Mouse (Mus musculus) heart, embryonic 15.5 days (tissue): ENCODE measurements around the gene Rbm41. TPM values are rescaled to one million over a fixed set of nuclear protein-coding genes. Genes with fewer than 3 reads are reported as not detected.

Experiments
- ATAC-seq: fragments of 200-750 bp; cut with Nextera tagmentation; replicated peaks from 2 replicates; pipeline ENCODE4 v1.8.0; 2017; ENCODE audit warnings: low read depth, moderate TSS enrichment; ENCODE audit not compliant: insufficient number of reproducible peaks, insufficient read depth, low FRiP score
- H3K27ac ChIP-seq: fragments of 300-500 bp; sonication (generic); 2 replicates; pipeline ENCODE4 v1.5.1; 2015; ENCODE audit warnings: mild to moderate bottlenecking, inconsistent platforms
- H3K27me3 ChIP-seq: fragments of 300-500 bp; sonication (generic); 2 replicates; pipeline ENCODE4 v1.6.1; 2015; ENCODE audit warnings: inconsistent platforms
- H3K36me3 ChIP-seq: fragments of 300-500 bp; sonication (generic); 2 replicates; pipeline ENCODE4 v1.6.1; 2015; ENCODE audit warnings: mild to moderate bottlenecking, inconsistent platforms
- H3K4me1 ChIP-seq: fragments of 300-500 bp; sonication (generic); replicated peaks from 2 replicates; pipeline ENCODE4 v1.6.1; 2015; ENCODE audit warnings: inconsistent platforms
- H3K4me2 ChIP-seq: fragments of 300-500 bp; sonication (generic); 2 replicates; pipeline ENCODE4 v1.6.1; 2015; ENCODE audit warnings: inconsistent platforms, mild to moderate bottlenecking, moderate library complexity
- H3K4me3 ChIP-seq: fragments of 300-500 bp; sonication (generic); 2 replicates; pipeline ENCODE4 v1.5.1; 2015; ENCODE audit warnings: mild to moderate bottlenecking, inconsistent platforms
- H3K9ac ChIP-seq: fragments of 300-500 bp; sonication (generic); 2 replicates; pipeline ENCODE4 v1.6.1; 2015; ENCODE audit warnings: mild to moderate bottlenecking, inconsistent platforms
- H3K9me3 ChIP-seq: fragments of 300-500 bp; sonication (generic); replicated peaks from 2 replicates; pipeline ENCODE4 v1.6.1; 2016; ENCODE audit warnings: inconsistent platforms
- WGBS: fragments of 180-500 bp; shearing (Covaris S2); methylation state at CpG from one replicate; pipeline ENCODE4 v1.1.7; 2015; ENCODE audit warnings: mixed read lengths; 5-methylcytosine and 5-hydroxymethylcytosine counted together
- polyA plus RNA-seq: library from polyadenylated mRNA; unstranded; fragments of >200 nt; fragmentation: Nextera tagmentation; extraction: Ambion mirVana; gene quantifications from 2 replicates; pipeline ENCODE4 v1.2.1, GENCODE M21; 2015

Rbm41 gene
- 4.0 and 4.2 TPM in 2 replicates for polyA plus RNA-seq

- H3K9me3 ChIP-seq = no peaks in the 10 kb centered on the region
- no peaks in the 10 kb centered on the region for H3K27me3 ChIP-seq
- no peaks in the 10 kb centered on the region for H3K4me1 ChIP-seq
- H3K4me2 ChIP-seq = peak within 1 kb of the TSS; percentile 56
- H3K36me3 ChIP-seq = no peaks in the 10 kb centered on the region
- WGBS = 12% methylated on average over 25 of the region's 25 CpGs
- peak within 1 kb of the TSS; percentile 61 for H3K9ac ChIP-seq
- 0 out of 2 replicates have a peak, but pooled peaks have one; percentile 78 for ATAC-seq
- peak within 1 kb of the TSS; percentile 71 for H3K27ac ChIP-seq
- H3K4me3 ChIP-seq = peak within 1 kb of the TSS; percentile 62
Observed at GRCm38 (mm10) chrX:139997740-139998690, at the start of gene Rbm41. Rbm41 (minus strand) TSS chrX:139998595.

- Histone ChIP-seq H3K4me3 (peak overlapping the region; percentile 62), H3K9me3 (no peaks in the 10 kb centered on the region), H3K4me2 (peak overlapping the region; percentile 56), H3K27me3 (no peaks in the 10 kb centered on the region), H3K4me1 (no peaks in the 10 kb centered on the region), H3K27ac (no peak overlapping the region), H3K36me3 (no peaks in the 10 kb centered on the region), H3K9ac (no peak overlapping the region)
- ATAC-seq = no peak
- WGBS = 74% methylated on average over 4 of the region's 4 CpGs
Observed at GRCm38 (mm10) chrX:139998691-139999065, 283 bp upstream of the Rbm41 start.

- 43% methylated on average over 5 of the region's 5 CpGs for WGBS
- no peak overlapping the region for H3K27ac ChIP-seq
- no peaks in the 10 kb centered on the region for H3K4me1 ChIP-seq
- ATAC-seq = no peak
- H3K4me3 ChIP-seq = no peak overlapping the region
- H3K27me3 ChIP-seq = no peaks in the 10 kb centered on the region
- no peak overlapping the region for H3K4me2 ChIP-seq
- no peak overlapping the region for H3K9ac ChIP-seq
- H3K36me3 ChIP-seq = no peaks in the 10 kb centered on the region
- no peaks in the 10 kb centered on the region for H3K9me3 ChIP-seq
Observed at GRCm38 (mm10) chrX:139982115-139982514, 16.3 kb downstream of the Rbm41 start.

GRCm38 (mm10) chrX:139933507-139933906 lies 64.9 kb downstream of the Rbm41 start:
- Histone ChIP-seq H3K27ac (no peak overlapping the region), H3K4me2 (no peak overlapping the region), H3K36me3 (no peaks in the 10 kb centered on the region), H3K4me1 (no peaks in the 10 kb centered on the region), H3K9ac (no peak overlapping the region), H3K4me3 (no peak overlapping the region), H3K27me3 (no peaks in the 10 kb centered on the region), H3K9me3 (no peaks in the 10 kb centered on the region)
- no peak for ATAC-seq
- 63% methylated on average over 1 of the region's 1 CpGs for WGBS

GRCm38 (mm10) chrX:139932472-139932871 lies 65.9 kb downstream of the Rbm41 start:
- no peak overlapping the region for H3K4me2 ChIP-seq
- H3K27ac ChIP-seq = no peak overlapping the region
- no peaks in the 10 kb centered on the region for H3K27me3 ChIP-seq
- no peak for ATAC-seq
- no peaks in the 10 kb centered on the region for H3K36me3 ChIP-seq
- no peaks in the 10 kb centered on the region for H3K9me3 ChIP-seq
- H3K4me3 ChIP-seq = no peak overlapping the region
- H3K9ac ChIP-seq = no peak overlapping the region
- WGBS = 69% methylated on average over 3 of the region's 3 CpGs
- no peaks in the 10 kb centered on the region for H3K4me1 ChIP-seq

- no peak overlapping the region for H3K4me3 ChIP-seq
- no peaks in the 10 kb centered on the region for H3K36me3 ChIP-seq
- no peak for ATAC-seq
- no peaks in the 10 kb centered on the region for H3K4me1 ChIP-seq
- H3K9ac ChIP-seq = no peak overlapping the region
- no peaks in the 10 kb centered on the region for H3K27me3 ChIP-seq
- H3K9me3 ChIP-seq = no peaks in the 10 kb centered on the region
- no peak overlapping the region for H3K4me2 ChIP-seq
- 87% methylated on average over 4 of the region's 4 CpGs for WGBS
- no peak overlapping the region for H3K27ac ChIP-seq
Observed at GRCm38 (mm10) chrX:139920572-139920971, 77.8 kb downstream of the Rbm41 start.

GRCm38 (mm10) chrX:139891387-139891786 lies 107.0 kb downstream of the Rbm41 start:
- Histone ChIP-seq H3K9ac (no peak overlapping the region), H3K27me3 (no peaks in the 10 kb centered on the region), H3K4me3 (no peak overlapping the region), H3K4me2 (no peak overlapping the region), H3K27ac (no peak overlapping the region), H3K4me1 (no peaks in the 10 kb centered on the region), H3K9me3 (no peaks in the 10 kb centered on the region), H3K36me3 (no peaks in the 10 kb centered on the region)
- no peak for ATAC-seq
- 31% methylated on average over 1 of the region's 1 CpGs for WGBS

GRCm38 (mm10) chrX:139883221-139883620 lies 115.2 kb downstream of the Rbm41 start:
- Histone ChIP-seq H3K9me3 (no peaks in the 10 kb centered on the region), H3K27me3 (no peaks in the 10 kb centered on the region), H3K36me3 (no peaks in the 10 kb centered on the region), H3K4me1 (no peaks in the 10 kb centered on the region), H3K4me3 (no peak overlapping the region), H3K9ac (no peak overlapping the region), H3K4me2 (no peak overlapping the region), H3K27ac (no peak overlapping the region)
- ATAC-seq = no peak

GRCm38 (mm10) chrX:139877936-139878335 lies 120.5 kb downstream of the Rbm41 start:
- Histone ChIP-seq H3K9ac (no peak overlapping the region), H3K4me2 (no peak overlapping the region), H3K9me3 (no peaks in the 10 kb centered on the region), H3K4me1 (no peaks in the 10 kb centered on the region), H3K36me3 (no peaks in the 10 kb centered on the region), H3K4me3 (no peak overlapping the region), H3K27ac (no peak overlapping the region), H3K27me3 (no peaks in the 10 kb centered on the region)
- no peak for ATAC-seq
- 44% methylated on average over 3 of the region's 3 CpGs for WGBS

GRCm38 (mm10) chrX:139877105-139877504 lies 121.3 kb downstream of the Rbm41 start:
- H3K4me3 ChIP-seq = no peak overlapping the region
- H3K9ac ChIP-seq = no peak overlapping the region
- no peaks in the 10 kb centered on the region for H3K9me3 ChIP-seq
- no peaks in the 10 kb centered on the region for H3K4me1 ChIP-seq
- H3K27me3 ChIP-seq = no peaks in the 10 kb centered on the region
- H3K36me3 ChIP-seq = no peaks in the 10 kb centered on the region
- H3K27ac ChIP-seq = no peak overlapping the region
- H3K4me2 ChIP-seq = no peak overlapping the region
- ATAC-seq = no peak
- 84% methylated on average over 7 of the region's 7 CpGs for WGBS

GRCm38 (mm10) chrX:139870938-139871791 lies 127.2 kb downstream of the Rbm41 start, which contains the start of gene Morc4:
Morc4 (minus strand) TSS chrX:139871677.
- WGBS = 14% methylated on average over 66 of the region's 87 CpGs
- H3K9ac ChIP-seq = peak within 1 kb of the TSS; percentile 69
- H3K4me1 ChIP-seq = 0 out of 2 replicates have a peak, but pooled peaks cover 3% of the 10 kb centered on the region
- H3K27ac ChIP-seq = peak within 1 kb of the TSS; percentile 70
- no peaks in the 10 kb centered on the region for H3K9me3 ChIP-seq
- peak within 1 kb of the TSS; percentile 72 for H3K4me3 ChIP-seq
- H3K4me2 ChIP-seq = peak within 1 kb of the TSS; percentile 74
- no peaks in the 10 kb centered on the region for H3K36me3 ChIP-seq
- H3K27me3 ChIP-seq = no peaks in the 10 kb centered on the region
- ATAC-seq = peak; percentile 88
